Mouse (Mus musculus) gastrocnemius, adult 2 months (tissue): Measurements from ENCODE around the gene Atp5e. TPM values are rescaled to one million over a fixed set of nuclear protein-coding genes. Genes with fewer than 3 reads are reported as not detected.
A peak's percentile ranks its signal among the peaks of the same experiment; 100 is the strongest.

Source experiments
- DNase-seq: peaks from one replicate; pipeline ENCODE4 v3.0.0; 2022
- H3K27ac ChIP-seq: fragments of 200-600 bp; 2 replicates; pipeline ENCODE4 v1.8.1; 2022; ENCODE audit warnings: mild to moderate bottlenecking
- H3K4me3 ChIP-seq: fragments of 200-600 bp; 2 replicates; pipeline ENCODE4 v1.8.1; 2022; ENCODE audit warnings: mild to moderate bottlenecking, moderate library complexity
- CTCF ChIP-seq: fragments of 200-600 bp; IDR thresholded peaks from 2 replicates; pipeline ENCODE4 v1.8.1; 2022; ENCODE audit warnings: antibody characterized with exemption, mild to moderate bottlenecking, moderate library complexity
- intact Hi-C: fragments of 180-260 bp; cut with DNase I; formaldehyde crosslinking; loops from one replicate; pipeline ENCODE4 v1.15.1; 2025
- total RNA-seq, 2 experiments: library from RNA; stranded (reverse); gene quantifications; 2 replicates each; pipeline ENCODE4 v1.2.3; 2021

Gene Atp5e
- total RNA-seq, 2 experiments from 2014 or later, result 1,018 to 1,329 TPM

GRCm38 (mm10) chr2:174426856-174427255, 37.0 kb downstream of the Atp5e start:
- Histone ChIP-seq H3K27ac (no peak overlapping the region), H3K4me3 (no peak overlapping the region)
- no peak for DNase-seq
- TF ChIP-seq CTCF, result no peak
- intact Hi-C loops, result no loop called here

- TF ChIP-seq CTCF, result no peak
- no peak overlapping the region for H3K4me3 ChIP-seq
- DNase-seq, result no peak
- no peak overlapping the region for H3K27ac ChIP-seq
- intact Hi-C loops, result no loop called here
Observed at GRCm38 (mm10) chr2:174424301-174425085, 39.4 kb downstream of the Atp5e start.

GRCm38 (mm10) chr2:174421107-174421506, 42.8 kb downstream of the Atp5e start:
- no peak for TF ChIP-seq CTCF
- no peak overlapping the region for H3K4me3 ChIP-seq
- no peak overlapping the region for H3K27ac ChIP-seq
- intact Hi-C loops, result no loop called here
- no peak for DNase-seq

DNA sequence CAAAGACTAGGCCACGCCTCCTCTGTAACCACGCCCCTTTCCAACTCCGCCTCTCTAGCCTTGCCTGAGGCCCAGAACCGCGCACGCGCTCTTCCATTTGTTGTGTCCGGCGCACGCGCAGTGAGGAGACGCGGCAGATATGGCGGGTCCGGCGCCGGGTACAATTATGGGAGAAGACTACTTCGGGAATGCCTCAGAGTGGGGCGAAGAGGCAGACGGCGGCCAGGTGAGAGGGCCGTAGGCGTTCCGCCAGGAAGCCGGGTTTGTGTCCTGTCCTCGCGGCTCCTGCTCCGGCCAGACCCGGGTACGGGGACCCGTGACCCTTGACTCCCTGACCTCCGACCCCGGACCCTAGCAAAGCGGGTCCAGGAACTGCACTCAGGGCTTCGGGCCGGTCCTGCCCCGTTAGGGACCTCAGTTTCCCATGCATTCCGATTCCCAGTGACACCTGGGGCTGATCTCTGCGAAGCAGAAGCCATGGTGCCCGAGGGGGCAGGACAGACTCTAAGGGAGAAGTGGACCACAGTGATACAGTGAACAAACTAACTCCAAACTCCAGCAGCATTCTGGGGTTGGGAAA, 48.1 kb downstream of the Atp5e start, which contains the start of gene Nelfcd:
Gene Nelfcd (plus strand): TSS at position 74 of the 580 bp plus-strand sequence.
- no peak for TF ChIP-seq CTCF
- Histone ChIP-seq H3K27ac (peak within 1 kb of the TSS; percentile 90), H3K4me3 (peak within 1 kb of the TSS; percentile 77)
- DNase-seq, result peak; percentile 96
- intact Hi-C loops, result loop anchor here (2.0 to 5.0 kb wide), 2 partner anchors 71 to 89 kb away; no protein-coding TSS in a partner anchor

DNA sequence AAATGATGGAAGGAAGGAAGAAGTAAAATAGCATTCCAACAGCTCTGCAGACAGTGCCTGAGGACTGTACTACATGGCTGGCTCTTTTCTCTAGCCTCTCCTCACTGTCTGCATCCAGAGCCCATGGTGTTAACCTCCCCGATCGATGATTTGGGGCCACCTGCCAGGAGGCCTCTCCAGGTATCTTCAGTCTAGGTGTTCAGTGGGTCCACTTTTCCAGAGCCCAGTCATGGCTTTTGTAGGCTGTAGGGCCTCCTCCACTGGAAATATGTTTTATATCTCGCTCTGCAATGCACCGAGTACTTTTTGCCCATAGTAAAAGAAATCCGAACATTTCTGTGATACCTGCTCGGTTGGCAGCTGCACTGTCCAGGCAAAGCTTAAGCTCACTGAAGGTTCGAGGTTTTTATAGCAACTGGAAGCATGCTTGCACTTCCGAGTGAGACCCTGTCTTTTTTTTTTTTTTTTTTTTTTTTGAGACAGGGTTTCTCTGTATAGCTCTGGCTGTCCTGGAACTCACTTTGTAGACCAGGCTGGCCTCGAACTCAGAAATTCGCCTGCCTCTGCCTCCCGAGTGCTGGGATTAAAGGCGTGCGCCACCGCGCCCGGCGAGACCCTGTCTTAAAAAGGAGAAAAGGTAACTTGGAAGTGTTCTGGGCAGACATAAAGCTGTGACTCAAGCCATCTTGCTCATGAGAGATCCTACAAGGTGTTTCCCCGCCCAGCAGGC, 48.7 kb downstream of the Atp5e start:
- Histone ChIP-seq H3K4me3 (peak overlapping the region; percentile 77), H3K27ac (peak overlapping the region; percentile 90; the same call in 1 of the 2 replicates)
- TF ChIP-seq CTCF, result no peak
- no peak for DNase-seq
- intact Hi-C loops, result loop anchor here (2.0 to 5.0 kb wide), 2 partner anchors 70 to 88 kb away; no protein-coding TSS in a partner anchor

DNA sequence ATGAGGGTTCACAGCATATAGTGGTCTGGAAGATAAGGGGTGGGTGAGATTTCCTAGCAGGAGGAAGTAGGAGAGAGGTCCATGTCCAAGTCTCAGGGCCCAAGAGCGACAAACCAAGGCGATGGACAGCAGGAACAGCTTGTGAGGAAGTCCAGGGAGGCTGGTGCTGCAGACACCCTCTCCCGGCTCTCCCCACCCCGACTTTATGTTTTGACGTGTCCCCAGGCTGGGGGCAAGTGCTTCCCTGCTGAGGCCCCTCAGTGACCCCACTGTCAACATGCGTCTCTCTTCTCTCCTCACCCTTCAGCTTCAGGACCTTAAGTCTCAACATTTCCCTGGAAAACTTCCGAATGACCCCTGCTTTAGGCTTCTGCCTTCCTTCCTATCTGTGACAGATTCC, 50.8 kb downstream of the Atp5e start:
- DNase-seq, result no peak
- TF ChIP-seq CTCF, result no peak
- Histone ChIP-seq H3K4me3 (no peak overlapping the region), H3K27ac (no peak overlapping the region)
- intact Hi-C loops, result no loop called here

Other genes with a start within 250 kb of the Atp5e start
- 1,000 to 10,000 TPM; 1,330 to 1,331 TPM for gene Gnas, start 179.8 kb downstream of the Atp5e start, total RNA-seq
- gene Gm20721, start 117.4 kb downstream of the Atp5e start, total RNA-seq, result 1 to 10 TPM; 1.9 to 3.4 TPM
- 10 to 100 TPM; 18.2 to 23.2 TPM for gene Nelfcd, start 48.3 kb downstream of the Atp5e start, total RNA-seq
- 10 to 100 TPM; 24.3 to 25.0 TPM for gene Ctsz, start 25.1 kb downstream of the Atp5e start, total RNA-seq
- gene Tubb1, start 13.4 kb downstream of the Atp5e start, total RNA-seq, result not detected
- 10 to 100 TPM; 38.7 to 56.3 TPM for gene Prelid3b, start 9.0 kb upstream of the Atp5e start, total RNA-seq
- gene Zfp831, start 179.4 kb upstream of the Atp5e start, total RNA-seq, result not detected